Mouse (Mus musculus) midbrain, embryonic 11.5 days (tissue): ENCODE data around the gene Wdr20. TPM values are rescaled to one million over a fixed set of nuclear protein-coding genes. Genes with fewer than 3 reads are reported as not detected.

Experiments used
- ATAC-seq: fragments of 200-750 bp; cut with Nextera tagmentation; 2 replicates; pipeline ENCODE4 v1.8.0; 2017; ENCODE audit warnings: moderate TSS enrichment, moderate library complexity; ENCODE audit not compliant: low FRiP score
- DNase-seq: peaks from one replicate; pipeline ENCODE4 v3.0.0; 2015; ENCODE audit warnings: low spot score; ENCODE audit errors: missing footprints
- H3K27ac ChIP-seq: fragments of 300-500 bp; sonication (generic); 2 replicates; pipeline ENCODE4 v1.5.1; 2014; ENCODE audit warnings: low read depth, low read length
- H3K27me3 ChIP-seq: fragments of 300-500 bp; sonication (generic); 2 replicates; pipeline ENCODE4 v1.6.1; 2014; ENCODE audit warnings: mild to moderate bottlenecking, low read length, moderate library complexity, mixed read lengths; ENCODE audit not compliant: control insufficient read depth, insufficient read depth
- H3K36me3 ChIP-seq: fragments of 300-500 bp; sonication (generic); 2 replicates; pipeline ENCODE4 v1.6.1; 2014; ENCODE audit warnings: mild to moderate bottlenecking, low read length, moderate library complexity, mixed read lengths; ENCODE audit not compliant: control insufficient read depth, insufficient read depth
- H3K4me1 ChIP-seq: fragments of 300-500 bp; sonication (generic); 2 replicates; pipeline ENCODE4 v1.6.1; 2014; ENCODE audit warnings: low read length; ENCODE audit not compliant: control insufficient read depth, insufficient read depth
- H3K4me2 ChIP-seq: fragments of 300-500 bp; sonication (generic); 2 replicates; pipeline ENCODE4 v1.6.1; 2014; ENCODE audit warnings: mild to moderate bottlenecking, moderate library complexity
- H3K4me3 ChIP-seq: fragments of 300-500 bp; sonication (generic); 2 replicates; pipeline ENCODE4 v1.5.1; 2014; ENCODE audit warnings: low read depth, low read length
- H3K9ac ChIP-seq: fragments of 300-500 bp; sonication (generic); 2 replicates; pipeline ENCODE4 v1.6.1; 2014; ENCODE audit warnings: low read length
- H3K9me3 ChIP-seq: fragments of 300-500 bp; sonication (generic); 2 replicates; pipeline ENCODE4 v1.6.1; 2016; ENCODE audit warnings: low read length; ENCODE audit not compliant: control insufficient read depth
- WGBS: fragments of 180-500 bp; shearing (Covaris S2); extraction: QIAGEN DNeasy Blood & Tissue Kit; methylation state at CpG from one replicate; pipeline ENCODE4 v1.1.7; 2014; 5-methylcytosine and 5-hydroxymethylcytosine counted together
- polyA plus RNA-seq: library from polyadenylated mRNA; unstranded; fragments of >200 nt; fragmentation: Nextera tagmentation; extraction: Ambion mirVana; gene quantifications from 2 replicates; pipeline ENCODE4 v1.2.1, GENCODE M21; 2014

The Wdr20 gene
- polyA plus RNA-seq, 1 experiment from 2014 or later, result 22.9 TPM

- ATAC-seq, result peak; percentile 28; the same call in 1 of the 2 replicates
Observed at GRCm38 (mm10) chr12:110837192-110837841, 99.6 kb downstream of the Wdr20 start.

GRCm38 (mm10) chr12:110837850-110838249 lies 100.1 kb downstream of the Wdr20 start:
- H3K27me3 ChIP-seq, result no peaks in the 10 kb centered on the region
- H3K9me3 ChIP-seq, result no peaks in the 10 kb centered on the region
- H3K4me3 ChIP-seq, result no peak overlapping the region
- H3K36me3 ChIP-seq, result no peaks in the 10 kb centered on the region
- no peak overlapping the region for H3K9ac ChIP-seq
- no peak overlapping the region for H3K4me2 ChIP-seq
- peaks cover 15% of the 10 kb centered on the region for H3K4me1 ChIP-seq
- H3K27ac ChIP-seq, result no peak overlapping the region; the same call in 1 of the 2 replicates
- WGBS, result 91% methylated on average over 8 of the region's 8 CpGs
- no peak for DNase-seq
- no peak for ATAC-seq

More at GRCm38 (mm10) chr12:110837192-110837841, 99.6 kb downstream of the Wdr20 start:
- Histone ChIP-seq H3K27ac (peak overlapping the region; percentile 76), H3K4me2 (peak overlapping the region; percentile 12; the same call in 1 of the 2 replicates), H3K36me3 (no peaks in the 10 kb centered on the region), H3K4me1 (peaks cover 15% of the 10 kb centered on the region), H3K27me3 (no peaks in the 10 kb centered on the region), H3K4me3 (no peak overlapping the region), H3K9me3 (no peaks in the 10 kb centered on the region), H3K9ac (peak overlapping the region; percentile 39; the same call in 1 of the 2 replicates)
- 38% methylated on average over 5 of the region's 5 CpGs for WGBS
- DNase-seq, result peak; percentile 87

GRCm38 (mm10) chr12:110840348-110841198 lies 102.8 kb downstream of the Wdr20 start, which contains the start of gene Mok:
TSS of gene Mok (minus strand) at chr12:110840939.
- H3K27me3 ChIP-seq, result peaks cover 5% of the 10 kb centered on the region; the same call in 1 of the 2 replicates
- no peaks in the 10 kb centered on the region for H3K9me3 ChIP-seq
- H3K36me3 ChIP-seq, result no peaks in the 10 kb centered on the region
- ATAC-seq (peak; percentile 82), DNase-seq (peak; percentile 100)
- peaks cover 18% of the 10 kb centered on the region for H3K4me1 ChIP-seq
- H3K9ac ChIP-seq, result peak within 1 kb of the TSS; percentile 58
- WGBS, result under 1% methylated on average over 70 of the region's 71 CpGs
- H3K4me3 ChIP-seq, result peak within 1 kb of the TSS; percentile 80
- H3K4me2 ChIP-seq, result peak within 1 kb of the TSS; percentile 68
- no peak within 1 kb of the TSS; the same call in 1 of the 2 replicates for H3K27ac ChIP-seq

- H3K9ac ChIP-seq, result no peak overlapping the region
- H3K9me3 ChIP-seq, result no peaks in the 10 kb centered on the region
- peaks cover 5% of the 10 kb centered on the region; the same call in 1 of the 2 replicates for H3K27me3 ChIP-seq
- peaks cover 22% of the 10 kb centered on the region for H3K4me1 ChIP-seq
- DNase-seq (peak; percentile 79), ATAC-seq (no peak)
- H3K4me3 ChIP-seq, result no peak overlapping the region
- no peak overlapping the region for H3K4me2 ChIP-seq
- no peak overlapping the region for H3K27ac ChIP-seq
- WGBS, result 65% methylated on average over 5 of the region's 5 CpGs
- no peaks in the 10 kb centered on the region for H3K36me3 ChIP-seq
Observed at GRCm38 (mm10) chr12:110841731-110842493, 104.2 kb downstream of the Wdr20 start.

GRCm38 (mm10) chr12:110843194-110844048 lies 105.7 kb downstream of the Wdr20 start:
- Histone ChIP-seq H3K36me3 (no peaks in the 10 kb centered on the region), H3K9me3 (no peaks in the 10 kb centered on the region), H3K9ac (no peak overlapping the region; the same call in 1 of the 2 replicates), H3K27ac (no peak overlapping the region), H3K4me1 (peaks cover 15% of the 10 kb centered on the region), H3K4me2 (peak overlapping the region; percentile 64), H3K27me3 (peaks cover 5% of the 10 kb centered on the region; the same call in 1 of the 2 replicates), H3K4me3 (peak overlapping the region; percentile 42)
- WGBS, result 19% methylated on average over 32 of the region's 32 CpGs
- ATAC-seq (no peak; the same call in 1 of the 2 replicates), DNase-seq (peak; percentile 99)

GRCm38 (mm10) chr12:110844227-110845130 lies 106.7 kb downstream of the Wdr20 start:
- peak overlapping the region; percentile 64 for H3K4me2 ChIP-seq
- no peaks in the 10 kb centered on the region for H3K9me3 ChIP-seq
- H3K4me1 ChIP-seq, result peaks cover 15% of the 10 kb centered on the region
- H3K4me3 ChIP-seq, result peak overlapping the region; percentile 42
- no peaks in the 10 kb centered on the region for H3K36me3 ChIP-seq
- peak; percentile 94 for DNase-seq
- 0 out of 2 replicates have a peak, but pooled peaks have one; percentile 14 for ATAC-seq
- peaks cover 5% of the 10 kb centered on the region; the same call in 1 of the 2 replicates for H3K27me3 ChIP-seq
- peak overlapping the region; percentile 55 for H3K9ac ChIP-seq
- no peak overlapping the region for H3K27ac ChIP-seq
- under 1% methylated on average over 42 of the region's 42 CpGs for WGBS

- ATAC-seq (peak; percentile 79), DNase-seq (peak; percentile 99)
- Histone ChIP-seq H3K4me3 (peak overlapping the region; percentile 42), H3K9me3 (no peaks in the 10 kb centered on the region), H3K9ac (peak overlapping the region; percentile 55), H3K4me1 (peaks cover 9% of the 10 kb centered on the region), H3K4me2 (peak overlapping the region; percentile 64), H3K27ac (no peak overlapping the region), H3K27me3 (peaks cover 5% of the 10 kb centered on the region; the same call in 1 of the 2 replicates), H3K36me3 (no peaks in the 10 kb centered on the region)
- WGBS, result 1% methylated on average over 36 of the region's 36 CpGs
Observed at GRCm38 (mm10) chr12:110845131-110845880, 107.6 kb downstream of the Wdr20 start.
